Mouse (Mus musculus) hematopoietic stem cell, adult 5-6 weeks (primary cell): ENCODE measurements around the gene St3gal5. TPM values are rescaled to one million over a fixed set of nuclear protein-coding genes. Genes with fewer than 3 reads are reported as not detected.

ENCODE experiments used
- ATAC-seq, 2 experiments: fragments of 125-278 bp in 1 of 2; replicated peaks in 1 of 2; 2 replicates each; pipeline ENCODE4 v1.8.0; 2016 to 2017; ENCODE audit warnings: inconsistent platforms in 2 of 2, mild to moderate bottlenecking in 2 of 2, moderate number of reproducible peaks in 2 of 2, low read depth in 1 of 2, moderate TSS enrichment in 1 of 2; ENCODE audit not compliant: low FRiP score in 2 of 2, poor library complexity in 2 of 2, severe bottlenecking in 2 of 2, insufficient read depth in 1 of 2, low TSS enrichment in 1 of 2
- total RNA-seq: library from RNA; stranded (forward); fragments of 172-1452, 232-1000 nt; gene quantifications from 2 replicates; pipeline ENCODE4 v1.2.3, GENCODE M21; 2017

St3gal5 gene
- total RNA-seq, 1 experiment from 2014 or later, result 20.6 TPM

DNA sequence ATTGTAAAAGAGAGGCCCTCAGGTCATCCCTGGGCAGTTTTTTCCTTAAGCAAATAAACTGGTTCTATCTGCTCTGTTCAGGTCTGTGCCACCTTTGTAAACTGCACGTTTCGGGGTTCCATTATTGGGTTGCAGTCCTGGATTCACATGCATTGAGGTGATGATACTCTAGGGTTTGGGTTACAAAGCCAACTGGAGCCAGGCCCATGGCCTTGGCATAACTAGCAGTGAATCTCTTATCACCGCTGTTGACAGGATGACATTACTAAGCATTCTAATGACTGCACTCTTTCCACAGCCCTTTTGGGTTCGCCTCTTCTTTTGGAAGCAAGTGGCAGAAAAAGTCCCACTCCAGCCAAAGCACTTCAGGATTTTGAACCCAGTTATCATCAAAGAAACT, 51.3 kb downstream of the St3gal5 start:
- no peak for ATAC-seq

DNA sequence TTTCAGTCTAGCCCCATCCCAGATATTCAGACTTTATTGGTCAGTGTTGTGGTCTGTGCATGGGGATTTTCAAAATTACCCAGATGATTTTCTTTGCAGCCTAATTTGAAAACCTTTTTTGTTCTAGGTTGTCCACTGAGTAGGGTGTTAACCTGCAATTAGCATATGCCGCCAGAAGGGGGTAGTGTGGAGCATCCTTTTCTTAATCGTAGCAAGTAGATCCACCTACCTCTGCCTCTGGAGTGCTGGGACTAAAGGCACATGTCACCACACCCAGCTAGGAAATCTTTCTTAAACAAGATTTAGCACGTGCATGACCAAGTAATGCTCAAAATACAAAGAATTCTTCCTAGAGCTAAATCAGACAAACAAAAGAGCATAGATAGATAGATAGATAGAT, 52.4 kb downstream of the St3gal5 start:
- no peak for ATAC-seq

DNA sequence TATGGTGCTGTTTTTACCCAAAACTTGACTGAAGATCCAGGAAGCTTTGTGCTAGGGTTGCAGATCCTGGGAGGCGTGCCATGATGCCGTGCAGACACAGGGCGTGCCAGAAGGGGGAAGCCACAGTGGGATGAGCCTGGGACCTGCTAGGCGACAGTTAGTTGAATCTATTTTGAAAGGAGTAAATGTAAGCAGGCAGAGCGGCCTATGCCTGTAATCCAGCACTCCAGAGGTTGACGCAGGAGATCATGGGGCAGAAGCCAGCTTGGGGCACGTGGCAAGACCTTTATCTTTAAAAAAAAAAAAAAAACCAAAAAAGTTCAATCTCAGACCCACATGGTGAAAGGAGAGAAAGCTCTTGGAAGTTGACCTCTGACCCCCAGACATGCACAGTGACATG, 55.3 kb downstream of the St3gal5 start:
- no peak for ATAC-seq

DNA sequence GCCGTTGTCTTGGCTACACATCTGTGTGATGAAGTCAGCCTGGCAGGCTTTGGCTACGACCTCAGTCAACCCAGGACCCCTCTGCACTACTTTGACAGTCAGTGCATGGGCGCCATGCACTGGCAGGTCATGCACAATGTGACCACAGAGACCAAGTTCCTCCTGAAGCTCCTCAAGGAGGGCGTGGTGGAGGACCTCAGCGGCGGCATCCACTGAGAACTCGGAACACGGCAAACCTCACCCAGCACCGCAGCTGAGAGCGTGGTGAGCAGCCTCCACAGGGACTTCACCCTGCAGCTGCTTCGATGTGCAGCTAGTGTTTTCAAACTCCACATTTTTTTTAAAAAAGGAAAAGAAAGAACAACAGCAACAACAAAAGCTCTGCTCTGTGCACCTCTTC, 56.1 kb downstream of the St3gal5 start:
- peak; percentile 89 to 91 for ATAC-seq

DNA sequence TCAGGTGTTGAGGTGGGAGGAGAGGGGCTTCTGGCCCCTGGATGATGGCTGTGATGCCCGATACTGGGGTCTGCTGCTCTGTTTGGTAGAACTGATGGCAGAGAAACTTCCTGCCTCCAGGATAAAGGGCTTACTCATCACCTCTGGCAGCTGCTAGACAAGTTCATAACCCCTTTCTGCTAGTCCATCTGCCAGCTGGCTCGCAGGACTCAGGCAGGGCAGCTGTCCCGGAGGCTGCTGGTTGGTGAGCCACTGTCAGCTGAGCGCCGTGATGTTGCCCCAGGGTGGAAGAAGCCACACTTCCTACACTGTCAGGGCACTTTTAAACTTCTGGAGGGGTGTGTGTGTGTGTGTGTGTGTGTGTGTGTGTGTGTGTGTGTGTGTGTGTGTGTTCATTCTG, 56.6 kb downstream of the St3gal5 start:
- peak; percentile 24 to 49; a peak in 2 of 4 replicates for ATAC-seq

DNA sequence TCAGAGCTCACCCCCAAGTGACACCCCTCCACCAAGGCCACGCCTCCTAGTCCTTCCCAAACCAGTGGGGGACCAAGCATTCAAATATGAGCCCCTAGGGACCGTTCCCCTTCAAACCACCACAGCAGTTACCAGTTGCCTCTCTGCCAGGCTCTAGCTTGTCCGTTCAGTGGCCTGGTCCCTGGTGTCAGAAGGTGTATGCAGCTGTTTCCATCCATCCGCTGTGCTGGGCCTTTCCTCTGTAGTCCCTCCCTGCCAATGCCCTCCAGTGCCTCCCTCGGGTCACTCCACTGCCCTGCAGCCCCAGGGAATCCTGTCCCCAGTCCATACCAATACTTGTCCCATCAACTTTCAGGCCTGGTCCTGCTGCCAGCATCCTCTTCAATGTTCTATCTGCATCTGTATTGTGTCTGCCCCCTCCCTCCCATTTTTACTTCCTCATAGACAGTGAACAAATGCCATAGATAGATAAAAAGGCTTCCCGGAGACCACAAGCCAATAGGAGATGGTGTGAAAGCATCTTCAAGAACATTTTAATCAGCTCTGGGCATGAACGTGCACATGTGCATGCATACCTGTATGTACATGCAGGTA, 57.6 kb downstream of the St3gal5 start:
- ATAC-seq, result no peak

DNA sequence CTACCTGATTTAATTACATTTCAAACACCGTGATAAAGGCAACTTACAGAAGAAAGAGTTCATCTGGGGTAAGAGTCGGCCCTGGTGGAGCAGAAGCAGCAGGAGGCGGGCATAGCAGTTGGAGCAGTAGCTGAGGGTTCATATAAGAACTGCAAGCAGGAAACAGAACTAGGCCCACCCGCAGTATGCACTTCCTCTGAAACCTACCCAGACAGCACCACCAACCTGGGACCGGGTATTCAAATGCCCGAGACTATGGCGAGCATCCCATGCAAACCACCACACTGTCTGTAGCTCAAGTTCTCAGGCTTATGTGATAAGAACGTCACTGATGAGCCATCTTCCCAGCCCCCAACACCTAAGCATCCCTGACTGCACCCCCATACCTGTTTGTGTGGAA, 58.3 kb downstream of the St3gal5 start:
- no peak; a peak in 1 of 4 replicates for ATAC-seq

DNA sequence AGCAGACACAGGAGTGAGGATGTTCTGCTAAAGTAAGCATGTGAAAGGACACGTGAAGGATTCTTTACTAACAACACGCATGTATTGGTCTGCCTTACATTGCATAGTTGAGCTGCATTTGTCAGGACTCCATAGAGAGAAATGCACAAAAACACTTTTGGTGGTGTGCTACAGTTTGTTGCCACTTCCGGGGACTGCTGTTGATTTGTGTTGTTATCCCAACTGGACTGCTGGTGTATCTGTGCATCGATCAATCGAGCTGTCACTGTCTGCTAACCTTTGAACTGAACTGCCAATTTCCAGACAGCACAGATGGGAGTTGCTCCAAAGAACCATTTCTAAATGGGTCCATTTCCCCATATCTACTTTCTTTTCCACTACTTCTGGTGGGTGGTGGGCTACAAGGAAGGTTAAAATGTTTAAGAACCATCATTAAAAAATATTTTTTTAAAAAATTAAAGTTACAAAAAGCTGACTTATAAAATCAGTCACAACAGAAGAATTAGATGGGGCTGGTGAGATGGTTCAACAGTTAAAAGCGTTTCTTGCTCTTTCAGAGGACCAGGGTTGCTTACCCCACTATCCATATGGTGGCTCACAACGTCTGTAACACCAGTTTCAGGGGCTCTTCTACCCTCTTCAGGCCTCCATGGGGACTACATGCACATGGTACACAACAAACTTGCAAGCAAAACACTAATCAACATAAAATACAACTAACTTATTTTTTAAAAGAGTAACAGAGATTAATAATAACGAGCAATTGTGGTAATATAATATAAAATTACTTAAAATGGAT, 61.8 kb downstream of the St3gal5 start:
- ATAC-seq, result no peak

DNA sequence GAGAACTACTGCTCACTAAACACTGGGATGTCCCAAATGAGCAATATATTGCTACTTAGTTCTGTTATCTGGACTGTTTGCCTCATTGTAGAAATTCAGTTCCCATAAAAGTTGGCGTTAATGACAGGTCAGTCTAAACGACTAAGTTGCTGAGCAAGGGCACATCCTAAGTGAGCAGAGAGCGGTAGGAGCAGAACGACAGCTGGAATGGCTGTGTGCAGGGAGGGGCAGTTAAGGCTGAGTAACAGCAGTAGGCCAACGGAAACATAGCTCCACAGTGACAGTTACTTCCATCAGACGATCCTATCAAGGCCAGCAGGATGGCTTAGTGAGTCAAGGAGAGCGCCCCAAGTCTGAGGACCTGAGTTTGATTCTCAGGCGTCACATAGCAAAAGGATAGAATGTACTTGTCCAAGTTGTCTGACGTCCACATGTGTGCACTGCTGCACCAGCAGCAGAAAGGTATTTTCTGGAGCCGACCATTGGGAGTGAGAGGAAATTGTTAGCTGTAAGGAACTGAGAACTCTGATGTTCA, 62.5 kb downstream of the St3gal5 start:
- no peak for ATAC-seq

DNA sequence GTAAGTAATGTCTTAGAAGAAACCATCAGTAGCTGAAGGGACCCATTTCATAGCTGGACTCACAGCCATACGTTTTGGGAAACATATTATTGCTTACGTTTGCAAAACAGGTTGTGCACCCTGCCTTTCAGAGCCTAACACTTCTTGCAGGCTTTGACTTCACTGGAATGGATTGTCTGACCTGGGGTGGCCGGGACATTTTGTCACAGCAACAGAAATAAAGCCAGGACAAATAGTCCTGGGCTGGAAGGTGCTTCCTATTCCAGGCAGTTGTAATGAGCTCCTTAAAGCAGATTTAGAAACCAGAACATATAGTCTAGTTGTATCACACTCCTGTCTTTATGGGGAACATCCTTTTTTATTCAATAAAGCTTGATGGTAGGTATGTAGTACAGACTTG, 63.6 kb downstream of the St3gal5 start:
- ATAC-seq, result no peak

DNA sequence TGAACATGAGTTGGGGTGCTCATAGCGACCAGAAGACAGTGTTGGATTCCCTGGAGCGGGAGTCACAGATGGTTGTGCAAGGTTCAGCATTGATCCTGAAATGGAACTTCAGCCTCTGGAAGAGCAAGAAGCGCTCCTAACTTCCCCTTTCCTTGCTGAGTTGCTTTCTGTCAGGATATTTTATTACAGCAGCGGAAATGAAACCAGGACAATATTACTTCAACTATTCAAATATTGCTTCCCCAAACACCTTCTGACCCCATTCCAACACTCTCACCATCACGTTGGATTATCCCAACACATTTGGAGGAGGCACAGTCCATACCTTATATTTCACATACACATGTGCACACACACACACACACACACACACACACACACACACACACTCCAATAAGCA, 64.4 kb downstream of the St3gal5 start:
- ATAC-seq, result no peak; a peak in 1 of 4 replicates

DNA sequence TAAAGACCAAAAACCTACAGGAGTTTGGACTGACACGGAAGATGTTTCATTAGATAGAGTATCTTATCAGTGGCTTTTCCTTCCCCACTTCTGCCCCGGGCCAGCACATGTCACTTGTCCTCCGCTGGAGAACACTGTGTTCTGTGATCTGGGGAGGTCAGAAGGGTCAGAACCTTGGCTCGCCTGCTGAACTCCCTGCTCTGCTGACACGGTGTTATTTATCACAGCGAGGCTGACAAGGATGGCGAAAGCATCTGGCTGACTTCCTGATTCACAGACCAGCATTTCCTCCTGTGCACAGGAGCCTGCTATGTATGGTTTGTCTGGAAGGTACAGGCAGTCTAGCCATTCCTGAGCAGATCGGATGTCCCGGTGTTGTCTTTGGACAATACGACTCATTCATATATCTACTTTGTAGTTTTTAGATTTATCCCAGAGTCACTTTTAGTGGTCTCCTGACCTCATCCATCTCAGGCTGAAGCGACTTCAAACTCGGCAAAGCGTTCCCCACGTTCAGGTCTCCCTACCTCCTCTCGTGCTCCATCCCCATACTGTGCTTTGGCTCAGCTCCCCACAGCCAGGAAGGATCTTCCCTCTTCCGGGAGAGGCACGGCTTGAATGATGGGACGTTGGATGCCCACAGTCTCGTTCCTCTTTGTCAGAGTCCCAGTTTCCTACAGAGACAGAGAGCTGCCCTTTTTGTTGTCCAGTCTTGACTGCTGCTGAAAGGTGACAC, 64.9 kb downstream of the St3gal5 start:
- peak; percentile 70 to 74; a peak in 3 of 4 replicates for ATAC-seq

DNA sequence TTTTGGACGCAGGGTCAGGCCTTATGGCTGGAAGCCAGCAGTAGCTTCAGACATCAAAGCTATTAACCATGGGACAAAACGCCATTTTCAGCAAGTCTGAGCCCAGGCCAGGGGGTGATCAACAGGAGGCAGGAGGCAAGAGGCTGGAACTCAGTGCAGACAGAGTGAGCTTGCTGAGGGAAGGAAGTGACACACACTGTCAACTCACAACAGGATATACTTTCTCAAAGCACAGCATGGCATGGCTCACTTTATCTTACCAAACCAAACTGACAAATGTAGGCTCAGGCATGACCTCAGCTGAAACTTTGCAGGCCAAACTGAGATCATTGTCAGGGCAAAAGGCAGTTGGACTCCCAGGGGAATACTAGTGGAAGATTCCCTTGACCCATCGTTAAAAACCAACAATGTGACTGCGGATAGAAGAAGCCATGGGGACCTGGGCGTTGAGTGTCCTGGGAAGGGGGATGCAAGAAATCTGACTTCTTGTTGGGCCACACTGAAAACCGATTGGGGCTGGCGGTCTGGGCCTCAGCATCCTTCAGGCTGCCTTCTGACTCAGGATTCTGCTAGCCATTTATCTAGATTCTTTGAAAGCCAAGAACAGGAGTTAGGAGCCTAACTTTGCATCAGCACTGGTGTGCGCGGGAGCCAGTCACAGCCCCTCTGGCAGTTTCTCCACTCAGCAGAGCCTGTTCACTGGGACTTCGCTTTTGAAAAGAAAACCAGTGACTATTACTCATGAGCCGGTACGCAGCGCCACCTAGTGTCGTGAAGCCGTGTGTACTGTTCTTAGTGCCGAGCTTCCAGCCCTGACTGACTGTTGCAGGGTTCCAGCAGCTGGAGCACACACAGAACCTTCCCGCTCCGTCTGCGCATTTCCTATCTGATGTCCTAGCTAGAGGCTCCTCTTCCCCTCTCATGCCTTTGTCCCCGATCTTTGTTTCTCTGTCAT, 67.2 kb downstream of the St3gal5 start:
- ATAC-seq, result peak; percentile 64 to 87

DNA sequence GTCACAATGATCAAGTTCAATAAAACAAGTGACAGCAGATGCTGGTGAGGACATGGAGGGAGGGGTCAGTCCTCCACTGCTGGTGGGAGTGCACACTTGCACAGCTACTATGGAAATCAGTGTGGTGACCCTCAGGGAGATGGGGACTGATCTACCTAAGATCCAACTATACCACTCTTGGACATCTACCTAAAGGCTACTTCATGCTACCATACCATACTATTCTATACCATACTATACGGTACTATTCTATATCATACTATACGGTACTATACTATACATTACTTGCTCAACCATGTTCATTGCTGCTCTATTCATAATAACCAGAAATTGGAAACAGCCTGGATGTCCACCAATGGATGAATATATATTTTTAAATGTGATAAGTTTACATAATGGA, 68.5 kb downstream of the St3gal5 start:
- ATAC-seq, result no peak

DNA sequence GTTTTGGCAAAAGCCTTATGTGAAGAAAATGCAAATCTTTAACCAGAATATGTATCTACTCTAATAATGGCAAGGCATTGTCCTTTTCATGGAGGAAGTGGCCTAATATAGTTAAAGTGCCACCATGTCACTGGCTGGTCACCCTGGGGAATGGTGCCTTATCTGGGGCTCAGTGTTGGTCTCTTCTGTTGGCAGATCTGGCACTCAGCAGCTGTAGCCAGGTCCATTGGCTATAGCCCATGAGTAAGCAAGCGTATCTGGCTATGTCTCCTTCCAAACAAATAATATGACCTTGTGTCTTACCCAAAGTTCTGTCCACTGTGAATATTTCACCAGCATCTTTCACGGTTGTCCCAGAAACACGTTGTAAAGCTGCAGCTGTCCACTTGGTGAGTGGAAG, 74.0 kb downstream of the St3gal5 start:
- no peak for ATAC-seq

DNA sequence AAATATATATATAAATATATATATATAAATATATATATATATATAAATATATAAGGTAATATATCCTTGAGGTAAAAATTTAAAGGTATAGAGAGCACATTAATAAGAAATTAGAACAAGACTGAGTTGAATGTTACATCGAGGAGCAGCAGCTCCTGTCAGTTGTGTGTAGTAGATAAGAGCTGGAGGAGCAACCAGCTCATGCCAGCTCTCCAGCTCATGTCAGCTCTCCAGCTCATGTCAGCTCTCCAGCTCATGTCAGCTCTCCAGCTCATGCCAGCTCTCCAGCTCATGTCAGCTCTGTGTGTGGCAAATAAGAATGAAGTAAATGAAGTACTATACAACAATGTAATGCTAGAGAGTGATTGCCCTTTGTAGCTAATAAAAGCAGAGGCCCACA, 76.0 kb downstream of the St3gal5 start:
- no peak for ATAC-seq

DNA sequence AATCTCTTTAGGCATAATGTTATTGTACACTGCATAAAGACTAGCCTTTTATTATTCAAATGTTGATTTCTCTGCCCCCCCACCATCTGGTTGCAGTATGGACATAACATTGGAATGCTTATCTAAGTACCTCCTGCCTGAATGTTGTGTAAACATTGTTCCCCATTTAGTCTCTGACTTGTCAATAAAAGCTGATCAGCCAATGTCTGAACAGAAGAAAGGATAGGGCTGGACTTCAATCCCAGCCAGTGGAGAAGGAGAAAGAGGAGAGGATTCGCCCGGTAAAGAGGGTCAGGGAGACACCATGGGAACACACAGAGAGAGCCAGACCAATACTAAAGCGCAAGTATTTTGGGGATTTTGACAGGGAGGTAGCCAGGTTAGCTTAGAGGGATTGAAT, 78.0 kb downstream of the St3gal5 start:
- ATAC-seq, result no peak
